Mouse (Mus musculus) midbrain, embryonic 16.5 days (tissue): ENCODE data around the gene Arhgef10l. TPM values are rescaled to one million over a fixed set of nuclear protein-coding genes. Genes with fewer than 3 reads are reported as not detected.

Experiments used
- ATAC-seq: fragments of 200-750 bp; cut with Nextera tagmentation; 2 replicates; pipeline ENCODE4 v1.8.0; 2017; ENCODE audit warnings: moderate TSS enrichment
- H3K27ac ChIP-seq: fragments of 300-500 bp; sonication (generic); 2 replicates; pipeline ENCODE4 v1.5.1; 2014; ENCODE audit warnings: mild to moderate bottlenecking, low read length, mixed read lengths
- H3K27me3 ChIP-seq: fragments of 300-500 bp; sonication (generic); 2 replicates; pipeline ENCODE4 v1.6.1; 2014; ENCODE audit warnings: low read depth, low read length, mixed read lengths; ENCODE audit not compliant: control insufficient read depth, insufficient read depth
- H3K36me3 ChIP-seq: fragments of 300-500 bp; sonication (generic); 2 replicates; pipeline ENCODE4 v1.6.1; 2014; ENCODE audit warnings: mild to moderate bottlenecking, low read length, moderate library complexity, mixed read lengths; ENCODE audit not compliant: control insufficient read depth, insufficient read depth
- H3K4me1 ChIP-seq: fragments of 300-500 bp; sonication (generic); 2 replicates; pipeline ENCODE4 v1.6.1; 2014; ENCODE audit warnings: mild to moderate bottlenecking, low read length, mixed read lengths; ENCODE audit not compliant: control insufficient read depth, insufficient read depth
- H3K4me2 ChIP-seq: fragments of 300-500 bp; sonication (generic); 2 replicates; pipeline ENCODE4 v1.6.1; 2014; ENCODE audit warnings: mild to moderate bottlenecking, low read length, mixed read lengths
- H3K4me3 ChIP-seq: fragments of 300-500 bp; sonication (generic); 2 replicates; pipeline ENCODE4 v1.5.1; 2014; ENCODE audit warnings: low read depth, mild to moderate bottlenecking, low read length, moderate library complexity, mixed read lengths
- H3K9ac ChIP-seq: fragments of 300-500 bp; sonication (generic); 2 replicates; pipeline ENCODE4 v1.6.1; 2014; ENCODE audit warnings: low read depth, low read length, mixed read lengths
- H3K9me3 ChIP-seq: fragments of 300-500 bp; sonication (generic); replicated peaks from 2 replicates; pipeline ENCODE4 v1.6.1; 2014; ENCODE audit warnings: mild to moderate bottlenecking, low read length, mixed read lengths; ENCODE audit not compliant: control insufficient read depth, poor library complexity, severe bottlenecking
- WGBS: fragments of 180-500 bp; shearing (Covaris S2); extraction: QIAGEN DNeasy Blood & Tissue Kit; methylation state at CpG from one replicate; pipeline ENCODE4 v1.1.7; 2014; 5-methylcytosine and 5-hydroxymethylcytosine counted together
- polyA plus RNA-seq: library from polyadenylated mRNA; unstranded; fragments of >200 nt; fragmentation: Nextera tagmentation; extraction: Ambion mirVana; gene quantifications from 2 replicates; pipeline ENCODE4 v1.2.1, GENCODE M21; 2015

Arhgef10l gene
- polyA plus RNA-seq, 1 experiment from 2014 or later = 24.5 TPM

GRCm38 (mm10) chr4:140667802-140668201, 2.0 kb upstream of the Arhgef10l start:
- no peaks in the 10 kb centered on the region for H3K9me3 ChIP-seq
- H3K9ac ChIP-seq = no peak overlapping the region
- no peak overlapping the region for H3K4me2 ChIP-seq
- WGBS = 88% methylated on average over 8 of the region's 8 CpGs
- no peaks in the 10 kb centered on the region for H3K4me1 ChIP-seq
- no peak overlapping the region for H3K27ac ChIP-seq
- no peaks in the 10 kb centered on the region for H3K36me3 ChIP-seq
- ATAC-seq = no peak
- H3K4me3 ChIP-seq = no peak overlapping the region
- no peaks in the 10 kb centered on the region for H3K27me3 ChIP-seq

- no peaks in the 10 kb centered on the region for H3K36me3 ChIP-seq
- no peak overlapping the region for H3K4me3 ChIP-seq
- H3K9me3 ChIP-seq = no peaks in the 10 kb centered on the region
- no peaks in the 10 kb centered on the region for H3K4me1 ChIP-seq
- H3K27ac ChIP-seq = no peak overlapping the region
- no peak overlapping the region for H3K9ac ChIP-seq
- H3K27me3 ChIP-seq = no peaks in the 10 kb centered on the region
- no peak for ATAC-seq
- no peak overlapping the region for H3K4me2 ChIP-seq
- 78% methylated on average over 7 of the region's 7 CpGs for WGBS
Observed at GRCm38 (mm10) chr4:140665053-140665452, 759 bp downstream of the Arhgef10l start.

- Histone ChIP-seq H3K36me3 (no peaks in the 10 kb centered on the region), H3K4me1 (peaks cover 5% of the 10 kb centered on the region; the same call in 1 of the 2 replicates), H3K9ac (no peak overlapping the region), H3K4me2 (no peak overlapping the region), H3K27me3 (no peaks in the 10 kb centered on the region), H3K27ac (no peak overlapping the region), H3K9me3 (no peaks in the 10 kb centered on the region), H3K4me3 (no peak overlapping the region)
- 29% methylated on average over 10 of the region's 10 CpGs for WGBS
- ATAC-seq = no peak
Observed at GRCm38 (mm10) chr4:140662882-140663585, 2.8 kb downstream of the Arhgef10l start.

- no peaks in the 10 kb centered on the region for H3K9me3 ChIP-seq
- H3K4me3 ChIP-seq = no peak overlapping the region
- H3K9ac ChIP-seq = no peak overlapping the region
- H3K27ac ChIP-seq = no peak overlapping the region
- no peak for ATAC-seq
- H3K27me3 ChIP-seq = no peaks in the 10 kb centered on the region
- WGBS = 38% methylated on average over 7 of the region's 7 CpGs
- peaks cover 11% of the 10 kb centered on the region; the same call in 1 of the 2 replicates for H3K4me1 ChIP-seq
- no peak overlapping the region for H3K4me2 ChIP-seq
- H3K36me3 ChIP-seq = no peaks in the 10 kb centered on the region
Observed at GRCm38 (mm10) chr4:140662453-140662852, 3.4 kb downstream of the Arhgef10l start.

- Histone ChIP-seq H3K4me1 (peaks cover 11% of the 10 kb centered on the region; the same call in 1 of the 2 replicates), H3K36me3 (no peaks in the 10 kb centered on the region), H3K4me2 (no peak overlapping the region), H3K27ac (no peak overlapping the region), H3K9ac (no peak overlapping the region), H3K4me3 (no peak overlapping the region), H3K9me3 (no peaks in the 10 kb centered on the region), H3K27me3 (no peaks in the 10 kb centered on the region)
- no peak for ATAC-seq
- 77% methylated on average over 18 of the region's 18 CpGs for WGBS
Observed at GRCm38 (mm10) chr4:140661406-140662022, 4.3 kb downstream of the Arhgef10l start.

- no peak overlapping the region for H3K4me3 ChIP-seq
- peaks cover 11% of the 10 kb centered on the region; the same call in 1 of the 2 replicates for H3K4me1 ChIP-seq
- no peaks in the 10 kb centered on the region for H3K36me3 ChIP-seq
- no peak overlapping the region for H3K4me2 ChIP-seq
- H3K27ac ChIP-seq = peak overlapping the region; percentile 71
- H3K9me3 ChIP-seq = no peaks in the 10 kb centered on the region
- no peaks in the 10 kb centered on the region for H3K27me3 ChIP-seq
- H3K9ac ChIP-seq = peak overlapping the region; percentile 39; the same call in 1 of the 2 replicates
- ATAC-seq = peak; percentile 92
- 8% methylated on average over 24 of the region's 24 CpGs for WGBS
Observed at GRCm38 (mm10) chr4:140657681-140658575, 7.9 kb downstream of the Arhgef10l start.

GRCm38 (mm10) chr4:140656529-140656928, 9.3 kb downstream of the Arhgef10l start:
- Histone ChIP-seq H3K9ac (no peak overlapping the region), H3K9me3 (no peaks in the 10 kb centered on the region), H3K4me2 (no peak overlapping the region), H3K4me1 (peaks cover 11% of the 10 kb centered on the region; the same call in 1 of the 2 replicates), H3K36me3 (no peaks in the 10 kb centered on the region), H3K27me3 (no peaks in the 10 kb centered on the region), H3K27ac (no peak overlapping the region), H3K4me3 (no peak overlapping the region)
- WGBS = 62% methylated on average over 8 of the region's 8 CpGs
- no peak for ATAC-seq

GRCm38 (mm10) chr4:140654798-140655197, 11.0 kb downstream of the Arhgef10l start:
- H3K9ac ChIP-seq = no peak overlapping the region
- no peaks in the 10 kb centered on the region for H3K9me3 ChIP-seq
- no peaks in the 10 kb centered on the region for H3K27me3 ChIP-seq
- WGBS = 64% methylated on average over 8 of the region's 8 CpGs
- H3K4me3 ChIP-seq = no peak overlapping the region
- peaks cover 11% of the 10 kb centered on the region; the same call in 1 of the 2 replicates for H3K4me1 ChIP-seq
- no peak overlapping the region for H3K27ac ChIP-seq
- no peak for ATAC-seq
- no peak overlapping the region for H3K4me2 ChIP-seq
- H3K36me3 ChIP-seq = no peaks in the 10 kb centered on the region
